Mouse (Mus musculus): ENCODE results near the gene Ncam1. TPM values are rescaled to one million over a fixed set of nuclear protein-coding genes. Genes with fewer than 3 reads are reported as not detected.
A peak's percentile ranks its signal among the peaks of the same experiment; 100 is the strongest.

Ncam1 gene
- total RNA-seq, 2 experiments from 2014 or later: 226 to 251 TPM

GRCm38 (mm10) chr9:49570731-49571694, 227.7 kb downstream of the Ncam1 start:
- DNase-seq (ENCODE audit: low spot score in 2 of 2): peak; percentile 65 to 69

GRCm38 (mm10) chr9:49570033-49570660, 228.6 kb downstream of the Ncam1 start:
- peak in 1 of 2 experiments; percentile 17 for DNase-seq (ENCODE audit: low spot score in 2 of 2)

- no peak for DNase-seq (ENCODE audit: low spot score in 2 of 2)
These were observed 232.9 kb downstream of the Ncam1 start for GRCm38 (mm10) chr9:49565846-49566245.

- DNase-seq (ENCODE audit: low spot score in 2 of 2): no peak
These were observed 239.8 kb downstream of the Ncam1 start for GRCm38 (mm10) chr9:49558941-49559340.

- DNase-seq (ENCODE audit: low spot score in 2 of 2): no peak
These were observed 247.4 kb downstream of the Ncam1 start for GRCm38 (mm10) chr9:49551353-49551752.

- no peak for DNase-seq (ENCODE audit: low spot score in 2 of 2)
These were observed 256.1 kb downstream of the Ncam1 start for GRCm38 (mm10) chr9:49542593-49542992.

- DNase-seq (ENCODE audit: low spot score in 2 of 2): peak; percentile 27 to 40
These were observed 260.9 kb downstream of the Ncam1 start for GRCm38 (mm10) chr9:49537814-49538213.

- DNase-seq (ENCODE audit: low spot score in 2 of 2): no peak
These were observed 262.1 kb downstream of the Ncam1 start for GRCm38 (mm10) chr9:49536593-49536992.

- DNase-seq (ENCODE audit: low spot score in 2 of 2): no peak
These were observed 263.8 kb downstream of the Ncam1 start for GRCm38 (mm10) chr9:49534958-49535357.

GRCm38 (mm10) chr9:49533912-49534491, 264.7 kb downstream of the Ncam1 start:
- DNase-seq (ENCODE audit: low spot score in 2 of 2): no peak

- no peak for DNase-seq (ENCODE audit: low spot score in 2 of 2)
These were observed 265.3 kb downstream of the Ncam1 start for GRCm38 (mm10) chr9:49533455-49533854.

GRCm38 (mm10) chr9:49531833-49532232, 266.9 kb downstream of the Ncam1 start:
- DNase-seq (ENCODE audit: low spot score in 2 of 2): no peak

- DNase-seq (ENCODE audit: low spot score in 2 of 2): no peak
These were observed 267.5 kb downstream of the Ncam1 start for GRCm38 (mm10) chr9:49531257-49531656.

- DNase-seq (ENCODE audit: low spot score in 2 of 2): no peak
These were observed 268.0 kb downstream of the Ncam1 start for GRCm38 (mm10) chr9:49530739-49531138.

GRCm38 (mm10) chr9:49529366-49529959, 269.3 kb downstream of the Ncam1 start:
- no peak for DNase-seq (ENCODE audit: low spot score in 2 of 2)

GRCm38 (mm10) chr9:49528943-49529342, 269.8 kb downstream of the Ncam1 start:
- peak; percentile 32 to 34 for DNase-seq (ENCODE audit: low spot score in 2 of 2)

- no peak for DNase-seq (ENCODE audit: low spot score in 2 of 2)
These were observed 270.7 kb downstream of the Ncam1 start for GRCm38 (mm10) chr9:49528026-49528425.

- no peak for DNase-seq (ENCODE audit: low spot score in 2 of 2)
These were observed 271.4 kb downstream of the Ncam1 start for GRCm38 (mm10) chr9:49527340-49527739.

GRCm38 (mm10) chr9:49524721-49525120, 274.0 kb downstream of the Ncam1 start:
- no peak for DNase-seq (ENCODE audit: low spot score in 2 of 2)

- no peak for DNase-seq (ENCODE audit: low spot score in 2 of 2)
These were observed 274.8 kb downstream of the Ncam1 start for GRCm38 (mm10) chr9:49523881-49524280.

- DNase-seq (ENCODE audit: low spot score in 2 of 2): no peak
These were observed 284.4 kb downstream of the Ncam1 start for GRCm38 (mm10) chr9:49514306-49514705.

All from left cerebral cortex, adult 18-20 months (tissue).